Mouse (Mus musculus) ES-Bruce4 (cell line): ENCODE data around the gene 1700025G04Rik.

Source experiments
- CTCF ChIP-seq: IDR thresholded peaks from one replicate; pipeline ENCODE4 v1.8.1; 2011; ENCODE audit warnings: low read depth, low read length
- EP300 ChIP-seq: IDR thresholded peaks from 2 replicates; pipeline ENCODE4 v1.6.1; 2011; ENCODE audit warnings: low read depth, low read length; ENCODE audit not compliant: insufficient read depth
- POLR2A ChIP-seq: IDR thresholded peaks from one replicate; pipeline ENCODE4 v1.8.1; 2011; ENCODE audit warnings: low read length; ENCODE audit not compliant: insufficient read depth

DNA sequence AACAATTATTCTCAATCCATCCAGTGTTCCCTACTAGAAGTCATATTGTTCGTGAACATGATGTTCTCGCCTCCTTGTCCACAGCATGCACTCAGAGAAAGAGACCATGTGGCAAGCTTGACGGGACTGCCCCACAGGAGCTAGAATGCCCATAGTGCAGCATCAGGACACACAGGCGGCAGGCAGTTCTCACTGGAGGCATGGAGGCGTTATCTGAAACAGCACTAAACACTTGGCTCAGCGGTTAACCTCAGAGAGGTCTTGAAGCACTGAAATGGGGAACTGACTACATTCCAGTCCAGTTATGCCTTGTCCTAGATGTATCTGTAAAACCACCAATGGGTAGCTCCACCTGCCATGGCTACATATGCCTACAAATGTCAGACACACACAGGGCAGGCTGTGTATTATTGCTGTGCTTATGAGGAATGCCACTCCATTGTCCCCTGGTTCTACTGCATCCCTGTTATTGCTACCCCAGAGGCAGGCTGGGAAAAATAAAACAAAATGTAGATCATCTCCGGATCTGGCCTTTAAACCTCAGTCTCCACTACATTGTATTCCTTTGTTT lies 74.3 kb downstream of the 1700025G04Rik start:
- TF ChIP-seq POLR2A, result no peak
- TF ChIP-seq CTCF, result no peak
- TF ChIP-seq EP300, result no peak
